Mouse (Mus musculus): Measurements from ENCODE around the gene Elf3.
A peak's percentile ranks its signal among the peaks of the same experiment; 100 is the strongest.
"Not testable (repeated sequence)": the region's sequence is repeated elsewhere in the genome, so short reads cannot be mapped to it uniquely, and the experiment has no call there.

Elf3 gene

GRCm38 (mm10) chr1:135258380-135259127, at the start of gene Elf3:
Gene Elf3 (minus strand): TSS chr1:135258568.
- peak; percentile 78 for DNase-seq (ENCODE audit: low read depth, low spot score)

DNA sequence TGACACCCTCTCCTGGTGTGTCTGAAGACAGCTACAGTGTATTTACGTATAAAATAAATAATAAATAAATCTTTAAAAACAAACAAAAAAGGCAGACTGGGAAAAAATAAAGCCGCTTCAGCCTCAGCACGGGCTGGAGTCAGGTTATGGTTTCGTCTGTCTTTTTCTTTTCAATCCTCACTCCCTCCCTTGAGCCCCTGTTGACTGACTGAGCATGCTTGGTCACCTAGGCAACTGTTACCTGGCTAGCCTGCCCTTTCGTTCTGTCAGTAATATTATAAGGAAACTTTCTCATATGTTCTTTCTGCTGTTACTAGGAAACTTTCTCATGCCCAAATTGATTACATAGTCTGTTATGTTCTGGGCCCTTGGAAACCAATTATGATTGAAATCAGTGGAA, 32.5 kb upstream of the Elf3 start:
- DNase-seq (ENCODE audit: low read depth, low spot score), result no peak

DNA sequence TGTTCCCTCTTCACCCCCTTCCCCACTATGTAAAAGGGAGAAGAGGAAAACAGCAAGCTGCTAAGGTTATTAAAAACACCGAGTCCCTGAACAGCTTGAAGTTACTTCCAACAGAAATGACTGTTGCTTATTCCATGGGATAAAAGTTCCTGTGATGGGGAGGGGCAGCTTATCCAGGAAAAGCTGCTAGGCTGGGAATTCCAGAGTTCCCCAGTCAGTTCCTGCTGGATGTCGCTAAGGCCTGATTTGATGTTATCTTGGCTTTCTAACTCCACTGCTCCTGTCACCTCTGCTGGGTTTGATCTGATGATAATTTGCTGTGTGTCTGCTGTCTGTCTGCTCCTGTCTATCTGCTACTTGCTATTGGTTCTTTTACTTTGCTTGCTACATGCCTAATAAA, 27.9 kb upstream of the Elf3 start:
- no peak for DNase-seq (ENCODE audit: low read depth, low spot score)

GRCm38 (mm10) chr1:135283826-135284291, 25.5 kb upstream of the Elf3 start, which contains the start of gene Rnpep:
Gene Rnpep (minus strand): TSS chr1:135284084.
- peak; percentile 68 for DNase-seq (ENCODE audit: low read depth, low spot score)

DNA sequence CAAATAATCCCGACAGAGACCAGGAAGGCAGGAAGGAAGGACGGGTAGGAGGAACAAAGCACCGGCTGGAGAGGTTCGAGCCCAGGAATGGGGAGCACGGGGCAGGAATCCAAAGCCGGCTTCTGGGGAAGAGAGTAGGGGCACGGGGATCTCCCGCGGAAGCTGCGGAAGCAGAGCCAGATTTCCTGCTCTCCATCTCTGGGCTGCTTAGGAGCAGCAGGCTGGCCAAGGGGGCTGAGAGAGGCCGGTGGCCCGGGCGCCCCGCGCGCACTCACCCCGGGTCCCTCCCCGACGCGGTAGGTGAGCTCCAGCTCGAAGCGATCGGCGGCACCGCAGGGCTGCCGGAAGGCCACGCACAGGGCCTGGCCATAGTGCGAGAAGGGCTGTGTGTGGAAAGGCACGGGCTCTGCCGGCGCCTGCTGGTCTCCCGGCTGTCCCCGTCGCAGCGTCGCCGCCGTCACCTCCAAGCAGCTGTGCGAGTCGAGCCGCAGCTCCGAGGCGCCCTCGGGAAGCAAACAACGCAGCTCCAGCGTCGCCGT, 25.0 kb upstream of the Elf3 start:
- DNase-seq (ENCODE audit: low read depth, low spot score), result peak; percentile 8

DNA sequence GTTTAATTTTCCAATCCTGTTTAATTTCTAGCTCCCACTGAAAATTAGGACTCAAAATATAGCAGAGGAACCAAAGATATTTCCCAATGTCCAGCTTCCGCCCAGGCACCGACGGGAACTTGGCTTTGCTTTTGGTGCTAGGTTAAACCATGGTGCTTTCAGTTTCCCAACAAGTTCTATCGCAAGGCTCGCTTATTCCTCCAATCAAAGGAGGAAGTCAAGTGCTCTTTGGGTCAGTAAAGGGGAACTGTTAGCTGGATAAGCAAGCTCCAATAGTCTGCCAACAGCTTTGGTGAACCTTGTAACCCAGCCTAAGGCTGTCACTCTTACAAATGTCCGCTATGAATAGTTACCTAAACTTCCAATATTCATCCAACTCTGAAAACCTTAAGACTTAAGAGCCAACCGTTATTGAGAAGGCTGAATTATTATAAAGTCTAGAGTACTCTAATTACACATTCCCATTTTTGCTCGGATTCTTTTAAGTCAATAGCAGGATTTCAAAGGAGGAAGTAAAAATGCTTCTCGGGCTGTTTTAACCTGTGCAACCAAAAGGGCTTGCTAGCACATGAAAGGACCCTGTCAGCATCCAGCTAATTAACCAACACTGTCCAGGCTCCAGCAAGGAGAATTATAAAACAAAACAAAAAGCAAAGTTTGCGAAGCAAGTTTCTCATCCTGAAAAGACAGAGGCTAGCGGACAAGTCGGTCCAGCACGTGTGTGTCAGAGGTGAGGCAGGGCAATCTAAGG, 24.3 kb upstream of the Elf3 start:
- peak; percentile 10 for DNase-seq (ENCODE audit: low read depth, low spot score)

DNA sequence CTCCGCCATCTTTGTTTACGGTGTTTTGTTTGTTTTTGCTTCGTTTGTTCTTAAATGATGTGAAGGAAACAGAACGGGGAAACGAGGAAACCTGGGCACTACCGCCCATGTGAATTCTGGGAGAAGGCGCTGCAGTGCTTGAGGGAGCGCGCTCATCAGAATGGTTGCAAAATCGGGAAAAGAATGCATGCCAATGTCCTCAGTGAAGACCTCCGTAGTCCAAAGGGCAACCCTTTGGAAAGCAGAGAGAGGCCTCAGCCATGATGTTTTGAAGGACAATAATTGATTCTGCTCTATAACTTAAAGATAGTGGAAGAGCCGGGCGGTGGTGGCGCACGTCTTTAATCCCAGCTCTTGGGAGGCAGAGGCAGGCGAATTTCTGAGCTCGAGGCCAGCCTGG, 23.5 kb upstream of the Elf3 start:
- DNase-seq (ENCODE audit: low read depth, low spot score), result no peak

DNA sequence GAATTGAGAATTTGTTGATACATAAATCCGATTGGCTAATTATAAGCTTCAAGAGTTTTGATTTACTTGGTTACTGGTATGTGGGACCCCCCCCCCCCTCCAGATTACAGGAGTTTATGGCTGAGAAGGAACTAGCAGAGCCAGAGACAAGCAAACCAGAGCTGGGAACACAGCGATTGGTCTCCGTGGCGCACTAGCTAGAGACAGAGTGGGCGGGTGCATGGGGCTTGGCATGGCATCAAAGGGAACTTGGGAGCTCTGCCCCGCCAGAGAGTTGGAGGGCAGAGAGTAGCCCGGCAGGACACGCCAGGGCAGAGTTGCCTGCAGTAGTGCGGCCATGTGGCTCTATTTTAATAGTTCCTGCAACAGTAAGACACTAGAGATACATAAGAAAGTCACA, 22.3 kb upstream of the Elf3 start:
- no peak for DNase-seq (ENCODE audit: low read depth, low spot score)

DNA sequence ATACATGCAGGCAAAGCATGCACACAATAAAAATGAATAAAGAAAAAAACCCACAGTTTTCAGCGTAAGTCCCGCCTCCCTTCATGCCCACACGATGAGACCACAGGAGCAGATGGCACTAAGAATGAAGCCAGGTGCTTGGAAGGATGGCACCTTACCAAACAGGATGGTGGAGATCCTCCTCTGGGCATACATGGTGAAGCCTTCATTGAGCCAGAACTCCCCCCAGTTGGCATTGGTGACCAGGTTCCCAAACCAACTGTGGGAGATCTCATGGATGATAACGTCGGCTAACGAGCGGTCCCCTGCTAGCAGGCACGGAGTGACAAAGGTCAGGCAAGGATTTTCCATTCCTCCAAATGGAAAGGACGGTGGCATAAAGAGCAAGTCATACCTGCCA, 13.0 kb upstream of the Elf3 start:
- DNase-seq (ENCODE audit: low read depth, low spot score), result no peak

DNA sequence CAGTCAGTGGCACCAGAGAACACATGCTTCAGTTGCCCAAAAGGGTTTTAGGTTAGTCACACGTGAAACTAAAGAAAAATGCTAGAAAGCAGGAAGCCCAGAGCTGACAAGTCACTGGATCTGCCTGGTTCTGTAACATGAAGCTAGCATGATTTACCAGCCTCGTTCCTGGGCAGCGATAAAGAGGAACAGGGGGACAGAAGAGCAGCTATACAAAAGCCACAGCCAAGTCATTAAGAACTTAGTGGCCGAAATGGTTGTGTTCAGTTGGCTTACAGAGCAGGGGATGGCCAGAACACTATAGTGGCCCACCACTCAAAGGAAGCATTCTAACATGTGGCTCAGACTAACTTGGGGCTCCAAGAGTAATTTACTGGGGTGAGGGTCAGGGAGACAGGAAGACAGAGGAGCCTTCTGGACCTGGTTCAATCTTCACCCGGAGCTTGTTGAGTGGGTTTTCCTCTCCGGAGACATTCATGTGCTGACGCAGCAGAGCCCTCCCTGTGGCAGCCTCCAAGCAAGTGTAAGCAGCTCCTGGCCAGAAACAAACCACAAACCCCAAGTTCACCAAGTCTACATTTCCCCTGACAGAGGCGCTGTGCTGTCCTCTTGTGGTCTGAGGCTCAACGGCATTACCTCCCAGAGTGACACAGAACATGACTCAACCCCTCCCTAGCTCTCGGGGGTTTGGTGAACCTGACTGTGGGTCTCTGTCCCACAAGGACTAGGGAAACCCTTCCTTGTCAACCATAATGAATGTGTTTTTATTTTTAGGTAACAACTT, 9.5 kb upstream of the Elf3 start:
- no peak for DNase-seq (ENCODE audit: low read depth, low spot score)

DNA sequence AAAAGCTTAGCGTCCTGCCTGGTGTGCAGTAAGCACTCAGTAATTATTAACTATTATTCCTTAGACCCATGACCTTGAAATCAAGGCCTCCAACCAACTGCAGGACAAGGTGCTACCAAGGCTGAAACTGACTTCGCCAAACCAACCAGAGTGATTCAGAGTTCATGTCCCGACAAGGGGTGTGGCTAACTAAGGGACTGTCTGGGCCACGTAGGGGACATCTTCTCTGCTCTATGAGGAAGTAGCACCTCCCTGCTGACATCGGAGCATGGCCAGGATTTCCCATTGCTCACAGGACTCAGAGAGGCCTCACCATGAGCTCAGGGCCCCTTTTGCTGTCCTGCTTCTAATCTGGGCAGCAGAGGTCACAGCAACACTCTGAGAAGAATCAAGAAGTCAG, 7.5 kb upstream of the Elf3 start:
- DNase-seq (ENCODE audit: low read depth, low spot score), result no peak

DNA sequence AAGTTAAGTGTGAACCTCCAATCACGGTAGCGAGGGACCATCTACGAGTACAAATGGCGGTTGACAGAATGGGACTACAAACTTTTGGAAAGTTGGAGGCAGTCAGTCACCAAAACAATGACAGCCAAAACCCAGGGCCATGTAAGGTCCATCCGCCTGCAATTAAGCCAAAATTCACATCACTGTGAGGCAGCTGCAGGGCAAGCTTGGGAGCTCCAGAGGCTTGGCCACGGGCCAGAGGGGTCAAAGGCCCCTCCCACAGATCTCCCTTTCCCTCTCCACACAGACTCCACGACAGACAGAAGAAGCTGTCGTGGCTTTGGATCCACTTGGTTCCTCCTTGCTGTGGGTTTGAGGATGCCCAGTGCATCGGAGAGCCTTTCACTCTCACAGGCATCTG, 4.9 kb upstream of the Elf3 start:
- DNase-seq (ENCODE audit: low read depth, low spot score), result no peak

- DNase-seq (ENCODE audit: low read depth, low spot score), result no peak
These were observed 4.0 kb upstream of the Elf3 start for GRCm38 (mm10) chr1:135262329-135262728.

- DNase-seq (ENCODE audit: low read depth, low spot score), result no peak
These were observed 2.6 kb upstream of the Elf3 start for GRCm38 (mm10) chr1:135260931-135261330.

DNA sequence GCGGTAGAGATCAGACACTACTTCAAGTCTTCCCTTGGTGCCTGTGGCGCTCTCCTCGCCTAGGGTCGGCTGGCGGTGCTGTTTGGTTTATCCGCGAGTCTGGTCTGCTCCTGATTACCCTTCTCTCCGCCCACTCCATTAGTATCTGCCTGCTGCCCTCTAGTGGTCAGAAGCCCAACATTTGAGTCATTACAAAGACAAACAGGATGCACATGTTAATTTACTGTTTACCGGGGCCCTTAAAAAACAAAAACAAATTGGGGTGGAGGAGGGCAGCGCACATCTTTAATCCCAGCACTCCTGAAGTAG, 714 bp upstream of the Elf3 start:
- peak; percentile 91 for DNase-seq (ENCODE audit: low read depth, low spot score)

GRCm38 (mm10) chr1:135256299-135256698, 2.1 kb downstream of the Elf3 start:
- DNase-seq (ENCODE audit: low read depth, low spot score), result no peak

- no peak for DNase-seq (ENCODE audit: low read depth, low spot score)
These were observed 5.5 kb downstream of the Elf3 start for GRCm38 (mm10) chr1:135252854-135253253.

DNA sequence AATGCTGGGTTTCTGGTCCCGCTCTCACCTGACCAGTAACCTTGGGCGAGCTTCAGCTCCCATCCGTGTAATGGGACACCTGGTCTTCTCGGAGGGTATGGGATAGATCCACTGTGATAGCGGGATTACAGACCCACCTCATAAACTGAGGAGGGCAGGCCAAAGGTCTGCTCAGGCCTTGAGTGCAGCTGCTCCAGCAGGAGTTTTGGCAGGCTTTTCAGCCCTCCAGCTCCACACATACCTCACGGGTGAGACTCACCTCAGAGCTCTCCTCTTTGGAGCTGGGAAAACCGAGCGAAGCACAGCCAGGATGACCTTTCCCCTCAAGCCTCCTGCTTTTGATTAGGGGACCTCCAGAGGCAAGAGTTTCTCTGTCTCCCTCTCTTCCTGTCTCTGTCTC, 7.0 kb downstream of the Elf3 start:
- DNase-seq (ENCODE audit: low read depth, low spot score), result no peak

DNA sequence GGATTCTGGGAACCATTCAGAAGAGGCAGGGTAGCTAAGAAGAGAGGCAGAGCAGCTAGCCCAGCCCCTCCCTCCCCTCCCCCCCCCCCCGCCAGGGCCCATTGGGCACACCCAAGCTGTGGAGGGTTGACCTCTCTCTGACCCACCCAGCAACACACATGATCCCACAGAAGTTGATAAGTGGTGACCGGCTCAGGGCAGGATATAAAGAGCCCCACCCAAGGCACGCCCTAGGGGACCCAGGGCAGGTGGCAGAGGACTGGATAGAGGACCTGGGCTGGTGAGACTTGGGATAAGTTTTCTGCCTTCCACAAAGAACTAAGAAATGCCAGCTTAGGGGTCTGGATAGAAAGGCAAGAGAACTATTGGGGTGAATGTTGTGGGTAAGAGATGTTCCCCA, 7.7 kb downstream of the Elf3 start:
- no peak for DNase-seq (ENCODE audit: low read depth, low spot score)

DNA sequence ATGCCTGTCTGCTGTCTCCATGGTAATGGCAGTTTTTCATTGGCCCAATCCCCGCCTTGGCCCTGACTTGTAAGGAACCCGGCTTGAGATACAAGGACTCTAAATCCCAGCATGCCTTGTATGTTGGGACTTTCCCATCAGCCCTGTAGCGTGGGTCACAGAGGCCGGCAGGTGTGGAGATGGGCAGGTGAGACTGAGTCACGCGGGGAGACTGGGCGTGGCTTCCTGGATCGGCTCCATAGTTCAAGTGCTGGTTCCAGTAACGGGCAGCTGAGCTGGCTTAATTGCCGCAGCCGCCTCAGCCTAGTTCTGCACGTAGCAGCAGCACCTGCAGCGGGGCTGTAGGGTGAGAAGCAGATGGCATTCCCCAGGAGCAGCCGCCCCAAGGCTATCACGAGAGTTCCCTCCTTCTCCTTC, 9.9 kb downstream of the Elf3 start:
- no peak for DNase-seq (ENCODE audit: low read depth, low spot score)

DNA sequence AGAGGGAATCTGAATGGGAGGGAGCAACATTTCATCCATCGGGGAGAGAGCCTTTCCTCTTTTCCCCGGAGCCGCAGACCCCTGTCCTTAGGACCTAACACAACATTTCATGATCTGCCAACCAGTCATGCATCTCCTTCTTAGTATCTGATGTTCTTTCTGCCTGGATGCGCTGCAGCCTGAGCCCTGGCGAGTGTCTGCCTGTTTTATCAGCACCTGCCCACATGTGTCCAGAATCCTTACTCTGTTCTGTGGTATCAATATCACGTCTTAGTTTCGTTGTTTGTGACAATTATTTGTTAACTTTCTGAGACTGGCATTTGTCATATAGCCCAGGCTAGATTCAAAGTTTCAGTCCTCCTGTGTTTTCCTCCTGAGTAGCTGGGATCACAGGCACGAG, 14.4 kb downstream of the Elf3 start:
- no peak for DNase-seq (ENCODE audit: low read depth, low spot score)

DNA sequence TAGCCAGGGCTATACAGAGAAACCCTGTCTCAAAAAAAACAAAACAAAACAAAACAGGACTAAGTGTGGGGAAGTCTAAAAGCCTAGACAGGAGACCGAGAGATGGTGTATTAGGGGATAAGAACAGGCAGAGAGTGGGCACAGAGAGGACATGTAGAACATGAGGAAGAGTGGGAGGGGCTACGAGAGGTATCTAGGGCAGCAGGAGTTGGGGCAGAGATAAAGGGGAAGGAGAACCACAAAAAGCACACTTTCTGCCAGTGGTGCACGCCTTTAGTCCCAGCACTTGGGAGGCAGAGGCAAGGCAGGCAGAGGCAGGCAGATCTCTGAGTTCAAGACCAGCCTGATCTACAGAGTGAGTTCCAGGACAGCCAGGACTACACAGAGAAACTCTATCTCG, 18.2 kb downstream of the Elf3 start:
- DNase-seq (ENCODE audit: low read depth, low spot score), result not testable (repeated sequence)
